Mouse (Mus musculus): Measurements from ENCODE around the gene Zfp777. TPM values are rescaled to one million over a fixed set of nuclear protein-coding genes. Genes with fewer than 3 reads are reported as not detected.

Gene Zfp777
- polyA plus RNA-seq (2017; shearing (Covaris generic)) = 34.0 TPM

DNA sequence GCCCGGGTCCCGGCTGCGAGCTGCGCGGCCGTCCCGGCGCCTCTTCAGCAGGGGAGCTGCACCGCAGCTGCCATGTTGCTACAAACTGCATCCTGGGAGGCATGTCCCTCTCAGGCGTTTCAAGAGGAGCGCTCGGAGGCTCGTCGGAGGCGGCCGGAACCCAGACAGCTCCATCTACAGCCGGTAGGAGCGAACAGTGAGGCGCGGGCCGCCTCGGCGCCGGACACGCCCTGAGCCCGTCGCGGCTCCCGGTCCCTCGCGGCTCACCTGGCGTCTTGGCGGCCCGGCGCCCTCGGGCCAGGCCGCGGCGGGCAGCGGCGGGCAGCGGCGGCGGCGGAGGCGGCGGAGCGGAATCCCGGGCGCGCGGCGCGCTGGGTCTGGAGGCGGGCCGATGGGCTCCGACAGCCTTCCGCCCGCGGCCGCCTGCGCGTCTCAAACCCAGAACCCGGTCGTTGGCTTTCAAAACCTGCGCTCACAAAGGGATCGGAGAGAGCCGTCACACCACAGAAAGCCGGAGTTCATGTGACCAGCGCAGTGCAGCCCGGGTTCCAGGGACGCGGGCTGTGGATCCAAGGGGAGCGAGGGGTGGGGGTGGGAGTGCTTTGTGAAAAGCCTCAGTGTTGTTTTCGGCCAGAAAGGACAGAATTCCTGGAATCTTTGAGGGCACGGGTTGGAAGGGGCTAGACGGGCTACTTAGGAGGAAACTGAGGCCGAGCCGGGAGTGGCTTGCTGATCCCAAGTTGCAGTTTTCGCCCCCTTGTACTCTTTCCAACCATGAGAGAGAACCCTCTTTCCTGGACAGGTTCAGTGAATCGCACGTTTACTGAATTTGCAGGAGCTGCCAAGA lies at the start of gene Zfp777:
TSS of gene Zfp777 (minus strand) at position 486 of the 847 bp plus-strand sequence.

DNA sequence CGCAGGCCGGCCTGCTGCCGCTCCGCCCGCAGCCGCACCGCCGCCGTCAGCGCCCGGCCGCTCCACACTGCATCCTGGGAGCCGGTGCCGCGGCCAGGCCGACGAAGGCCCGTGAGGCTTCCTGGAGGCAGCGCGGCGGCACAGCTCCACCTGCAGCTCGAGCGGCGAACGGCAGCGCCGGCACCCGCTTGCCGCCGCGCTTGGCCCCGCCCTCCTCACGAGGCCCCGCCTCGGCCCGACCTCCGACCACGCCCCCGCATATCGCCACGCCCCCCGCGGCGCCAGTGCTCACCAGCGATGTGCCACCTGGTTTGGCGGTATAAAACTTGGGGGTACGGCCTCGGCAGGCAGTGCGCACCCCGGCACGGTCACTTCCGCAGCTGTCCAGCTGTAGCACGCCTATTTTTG lies 37.8 kb upstream of the Zfp777 start, which contains the start of gene Zfp746:
TSS of gene Zfp746 (minus strand) at position 123 of the 408 bp plus-strand sequence.

Other genes starting within 250 kb of the Zfp777 start
- gene Pdia4, start 235.5 kb downstream of the Zfp777 start, polyA plus RNA-seq (2017; shearing (Covaris generic)) = 68.8 TPM
- not detected for gene Zfp786, start 218.0 kb downstream of the Zfp777 start, polyA plus RNA-seq (2017; shearing (Covaris generic))
- 15.6 TPM for gene Zfp398, start 213.2 kb downstream of the Zfp777 start, polyA plus RNA-seq (2017; shearing (Covaris generic))
- 4.3 TPM for gene Zfp282, start 171.7 kb downstream of the Zfp777 start, polyA plus RNA-seq (2017; shearing (Covaris generic))
- 36.3 TPM for gene Zfp212, start 128.4 kb downstream of the Zfp777 start, polyA plus RNA-seq (2017; shearing (Covaris generic))
- gene Zfp956, start 95.5 kb downstream of the Zfp777 start, polyA plus RNA-seq (2017; shearing (Covaris generic)) = 26.3 TPM
- 49.3 TPM for gene Zfp746, start 37.7 kb upstream of the Zfp777 start, polyA plus RNA-seq (2017; shearing (Covaris generic))

All from effector memory CD4-positive, alpha-beta T cell, adult 5 months (primary cell).